Mouse (Mus musculus) lung, postnatal 0 days (tissue): ENCODE results near the gene Gm5617. TPM values are rescaled to one million over a fixed set of nuclear protein-coding genes. Genes with fewer than 3 reads are reported as not detected.
"Not testable (repeated sequence)": the region's sequence is repeated elsewhere in the genome, so short reads cannot be mapped to it uniquely, and the experiment has no call there.

ENCODE experiments used
- ATAC-seq: fragments of 200-750 bp; cut with Nextera tagmentation; 2 replicates; pipeline ENCODE4 v1.8.0; 2017; ENCODE audit warnings: moderate library complexity
- DNase-seq: peaks from one replicate; pipeline ENCODE4 v3.0.0-alpha.2; 2016; ENCODE audit warnings: low spot score
- H3K27ac ChIP-seq: fragments of 300-500 bp; sonication (generic); 2 replicates; pipeline ENCODE4 v1.5.1; 2014; ENCODE audit warnings: antibody characterized with exemption, mild to moderate bottlenecking, low read length, mixed read lengths
- H3K27me3 ChIP-seq: fragments of 300-500 bp; sonication (generic); replicated peaks from 2 replicates; pipeline ENCODE4 v1.6.1; 2014; ENCODE audit warnings: low read length, mixed read lengths; ENCODE audit not compliant: insufficient read depth
- H3K36me3 ChIP-seq: fragments of 300-500 bp; sonication (generic); 2 replicates; pipeline ENCODE4 v1.6.1; 2014; ENCODE audit warnings: low read length, mixed read lengths; ENCODE audit not compliant: insufficient read depth
- H3K4me1 ChIP-seq: fragments of 300-500 bp; sonication (generic); 2 replicates; pipeline ENCODE4 v1.6.1; 2014; ENCODE audit warnings: antibody characterized with exemption, low read depth, low read length, mixed read lengths; ENCODE audit not compliant: insufficient read depth
- H3K4me2 ChIP-seq: fragments of 300-500 bp; sonication (generic); replicated peaks from 2 replicates; pipeline ENCODE4 v1.6.1; 2014; ENCODE audit warnings: low read depth, mild to moderate bottlenecking, low read length, moderate library complexity, mixed read lengths
- H3K4me3 ChIP-seq: fragments of 300-500 bp; sonication (generic); 2 replicates; pipeline ENCODE4 v1.5.1; 2014; ENCODE audit warnings: low read depth, low read length
- H3K9ac ChIP-seq: fragments of 300-500 bp; sonication (generic); replicated peaks from 2 replicates; pipeline ENCODE4 v1.6.1; 2014; ENCODE audit warnings: low read depth, mild to moderate bottlenecking
- H3K9me3 ChIP-seq: fragments of 300-500 bp; sonication (generic); 2 replicates; pipeline ENCODE4 v1.6.1; 2016; ENCODE audit warnings: low read length, mixed read lengths
- CTCF ChIP-seq: IDR thresholded peaks from 2 replicates; pipeline ENCODE4 v1.5.1; 2016; ENCODE audit warnings: antibody characterized with exemption, mild to moderate bottlenecking
- EP300 ChIP-seq: IDR thresholded peaks from 2 replicates; pipeline ENCODE4 v1.6.1; 2016; ENCODE audit warnings: antibody characterized with exemption, mild to moderate bottlenecking, control low read depth
- WGBS: fragments of 180-500 bp; shearing (Covaris S2); extraction: QIAGEN DNeasy Blood & Tissue Kit; methylation state at CpG from one replicate; pipeline ENCODE4 v1.1.7; 2014; 5-methylcytosine and 5-hydroxymethylcytosine counted together
- polyA plus RNA-seq: library from polyadenylated mRNA; unstranded; fragments of >200 nt; fragmentation: Nextera tagmentation; extraction: Ambion mirVana; gene quantifications from 2 replicates; pipeline ENCODE4 v1.2.1, GENCODE M21; 2015

Gene Gm5617
- polyA plus RNA-seq, 1 experiment from 2014 or later: 52.2 TPM

- no peak overlapping the region for H3K4me3 ChIP-seq
- no peak overlapping the region for H3K27ac ChIP-seq
- TF ChIP-seq CTCF (no peak), EP300 (no peak)
- no peaks in the 10 kb centered on the region for H3K36me3 ChIP-seq
- H3K4me1 ChIP-seq: no peaks in the 10 kb centered on the region
- no peak overlapping the region for H3K9ac ChIP-seq
- H3K9me3 ChIP-seq: 0 out of 2 replicates have a peak, but pooled peaks cover 2% of the 10 kb centered on the region
- no peaks in the 10 kb centered on the region for H3K27me3 ChIP-seq
- DNase-seq (no peak), ATAC-seq (no peak)
- 84% methylated on average over 8 of the region's 8 CpGs for WGBS
- no peak overlapping the region for H3K4me2 ChIP-seq
These were observed 34.5 kb upstream of the Gm5617 start for GRCm38 (mm10) chr9:48460720-48461119.

GRCm38 (mm10) chr9:48461545-48461944, 33.7 kb upstream of the Gm5617 start:
- TF ChIP-seq EP300: no peak
- WGBS: 83% methylated on average over 3 of the region's 3 CpGs
- Histone ChIP-seq H3K36me3 (no peaks in the 10 kb centered on the region), H3K9ac (no peak overlapping the region), H3K9me3 (0 out of 2 replicates have a peak, but pooled peaks cover 2% of the 10 kb centered on the region), H3K4me1 (no peaks in the 10 kb centered on the region), H3K27me3 (no peaks in the 10 kb centered on the region), H3K4me3 (no peak overlapping the region), H3K4me2 (no peak overlapping the region), H3K27ac (no peak overlapping the region)
- ATAC-seq (no peak), DNase-seq (no peak)

- no peaks in the 10 kb centered on the region for H3K36me3 ChIP-seq
- H3K9me3 ChIP-seq: 0 out of 2 replicates have a peak, but pooled peaks cover 2% of the 10 kb centered on the region
- no peak overlapping the region for H3K4me3 ChIP-seq
- TF ChIP-seq CTCF (peak; percentile 55), EP300 (no peak)
- H3K4me1 ChIP-seq: no peaks in the 10 kb centered on the region
- no peaks in the 10 kb centered on the region for H3K27me3 ChIP-seq
- ATAC-seq (no peak), DNase-seq (no peak)
- WGBS: 94% methylated on average over 3 of the region's 3 CpGs
- no peak overlapping the region for H3K9ac ChIP-seq
- no peak overlapping the region for H3K27ac ChIP-seq
- H3K4me2 ChIP-seq: no peak overlapping the region
These were observed 29.6 kb upstream of the Gm5617 start for GRCm38 (mm10) chr9:48465671-48466070.

- DNase-seq (peak; percentile 75), ATAC-seq (peak; percentile 30; the same call in 1 of the 2 replicates)
- Histone ChIP-seq H3K9ac (no peak overlapping the region), H3K9me3 (0 out of 2 replicates have a peak, but pooled peaks cover 2% of the 10 kb centered on the region), H3K27ac (no peak overlapping the region), H3K27me3 (no peaks in the 10 kb centered on the region), H3K4me3 (no peak overlapping the region), H3K4me2 (no peak overlapping the region), H3K4me1 (no peaks in the 10 kb centered on the region), H3K36me3 (no peaks in the 10 kb centered on the region)
- 56% methylated on average over 3 of the region's 3 CpGs for WGBS
- no peak for TF ChIP-seq EP300
- peak; percentile 96 for TF ChIP-seq CTCF
These were observed 28.4 kb upstream of the Gm5617 start for GRCm38 (mm10) chr9:48466804-48467203.

GRCm38 (mm10) chr9:48467471-48467870, 27.8 kb upstream of the Gm5617 start:
- H3K9me3 ChIP-seq, H3K4me2 ChIP-seq, H3K27me3 ChIP-seq, H3K4me1 ChIP-seq, H3K9ac ChIP-seq, H3K4me3 ChIP-seq, DNase-seq, H3K27ac ChIP-seq, H3K36me3 ChIP-seq, ATAC-seq: not testable (repeated sequence)
- WGBS: 98% methylated on average over 5 of the region's 5 CpGs

- Histone ChIP-seq H3K27ac (no peak overlapping the region), H3K27me3 (no peaks in the 10 kb centered on the region), H3K9me3 (no peaks in the 10 kb centered on the region), H3K36me3 (no peaks in the 10 kb centered on the region), H3K4me3 (no peak overlapping the region), H3K4me1 (no peaks in the 10 kb centered on the region), H3K9ac (no peak overlapping the region), H3K4me2 (no peak overlapping the region)
- 68% methylated on average over 15 of the region's 15 CpGs for WGBS
- DNase-seq: peak; percentile 64
- peak; percentile 63 for ATAC-seq
- TF ChIP-seq CTCF (no peak), EP300 (no peak)
These were observed 22.7 kb upstream of the Gm5617 start for GRCm38 (mm10) chr9:48472441-48473025.

- Histone ChIP-seq H3K36me3 (no peaks in the 10 kb centered on the region), H3K4me1 (no peaks in the 10 kb centered on the region), H3K9ac (no peak overlapping the region), H3K4me2 (no peak overlapping the region), H3K4me3 (no peak overlapping the region), H3K9me3 (no peaks in the 10 kb centered on the region), H3K27ac (no peak overlapping the region), H3K27me3 (no peaks in the 10 kb centered on the region)
- ATAC-seq (no peak), DNase-seq (no peak)
- TF ChIP-seq EP300 (no peak), CTCF (no peak)
- 80% methylated on average over 12 of the region's 12 CpGs for WGBS
These were observed 22.1 kb upstream of the Gm5617 start for GRCm38 (mm10) chr9:48473131-48473530.
